Mouse (Mus musculus): ENCODE measurements around the gene Unk.

The Unk gene

GRCm38 (mm10) chr11:116030898-116031845 lies 1.1 kb downstream of the Unk start:
- DNase-seq = peak; percentile 29

GRCm38 (mm10) chr11:116034584-116034983 lies 4.5 kb downstream of the Unk start:
- no peak for DNase-seq

GRCm38 (mm10) chr11:116036671-116037070 lies 6.5 kb downstream of the Unk start:
- DNase-seq = no peak

- DNase-seq = no peak
Observed at GRCm38 (mm10) chr11:116037826-116038225, 7.7 kb downstream of the Unk start.

- no peak for DNase-seq
Observed at GRCm38 (mm10) chr11:116040593-116040992, 10.5 kb downstream of the Unk start.

GRCm38 (mm10) chr11:116041833-116042232 lies 11.7 kb downstream of the Unk start:
- DNase-seq = no peak

- DNase-seq = no peak
Observed at GRCm38 (mm10) chr11:116042372-116043138, 12.4 kb downstream of the Unk start.

- no peak for DNase-seq
Observed at GRCm38 (mm10) chr11:116043286-116043685, 13.2 kb downstream of the Unk start.

GRCm38 (mm10) chr11:116045173-116045572 lies 15.1 kb downstream of the Unk start:
- DNase-seq = no peak

GRCm38 (mm10) chr11:116049610-116050009 lies 19.5 kb downstream of the Unk start:
- no peak for DNase-seq

GRCm38 (mm10) chr11:116050196-116050595 lies 20.1 kb downstream of the Unk start:
- no peak for DNase-seq

GRCm38 (mm10) chr11:116053510-116054229 lies 23.5 kb downstream of the Unk start:
- DNase-seq = no peak

GRCm38 (mm10) chr11:116055873-116056272 lies 25.8 kb downstream of the Unk start:
- DNase-seq = no peak

GRCm38 (mm10) chr11:116057237-116057881 lies 27.2 kb downstream of the Unk start:
- DNase-seq = no peak

GRCm38 (mm10) chr11:116058022-116058614 lies 28.0 kb downstream of the Unk start:
- peak; percentile 62 for DNase-seq

- DNase-seq = no peak
Observed at GRCm38 (mm10) chr11:116058868-116059690, 29.0 kb downstream of the Unk start.

- no peak for DNase-seq
Observed at GRCm38 (mm10) chr11:116059691-116060025, 29.5 kb downstream of the Unk start.

GRCm38 (mm10) chr11:116060596-116060995 lies 30.5 kb downstream of the Unk start:
- DNase-seq = no peak

- peak; percentile 68 for DNase-seq
Observed at GRCm38 (mm10) chr11:116061641-116062415, 31.7 kb downstream of the Unk start.

GRCm38 (mm10) chr11:116062521-116062920 lies 32.4 kb downstream of the Unk start:
- DNase-seq = no peak

- no peak for DNase-seq
Observed at GRCm38 (mm10) chr11:116063562-116063961, 33.4 kb downstream of the Unk start.

All from right cerebral cortex, postnatal 25 days (tissue).